Mouse (Mus musculus) stomach, embryonic 14.5 days (tissue): ENCODE results near the gene Gm20498. TPM values are rescaled to one million over a fixed set of nuclear protein-coding genes. Genes with fewer than 3 reads are reported as not detected.
"Not testable (repeated sequence)": the region's sequence is repeated elsewhere in the genome, so short reads cannot be mapped to it uniquely, and the experiment has no call there.

ENCODE experiments used
- ATAC-seq: fragments of 200-750 bp; cut with Nextera tagmentation; 2 replicates; pipeline ENCODE4 v1.8.0; 2017; ENCODE audit warnings: low read depth, moderate TSS enrichment; ENCODE audit not compliant: insufficient number of reproducible peaks, insufficient read depth, low FRiP score
- H3K27ac ChIP-seq: fragments of 300-500 bp; sonication (generic); 2 replicates; pipeline ENCODE4 v1.5.1; 2014; ENCODE audit warnings: mild to moderate bottlenecking, low read length, moderate library complexity, mixed read lengths
- H3K27me3 ChIP-seq: fragments of 300-500 bp; sonication (generic); 2 replicates; pipeline ENCODE4 v1.6.1; 2014; ENCODE audit warnings: low read length, control low read depth, mixed read lengths; ENCODE audit not compliant: control insufficient read depth, insufficient read depth
- H3K36me3 ChIP-seq: fragments of 300-500 bp; sonication (generic); 2 replicates; pipeline ENCODE4 v1.6.1; 2014; ENCODE audit warnings: mild to moderate bottlenecking, control low read depth, low read length, moderate library complexity, mixed read lengths; ENCODE audit not compliant: control insufficient read depth, insufficient read depth
- H3K4me1 ChIP-seq: fragments of 300-500 bp; sonication (generic); 2 replicates; pipeline ENCODE4 v1.6.1; 2014; ENCODE audit warnings: low read length, control low read depth, mixed read lengths; ENCODE audit not compliant: control insufficient read depth, insufficient read depth
- H3K4me2 ChIP-seq: fragments of 300-500 bp; sonication (generic); replicated peaks from 2 replicates; pipeline ENCODE4 v1.6.1; 2014; ENCODE audit warnings: low read depth, low read length, control low read depth
- H3K4me3 ChIP-seq: fragments of 300-500 bp; sonication (generic); 2 replicates; pipeline ENCODE4 v1.5.1; 2014; ENCODE audit warnings: low read depth, low read length, control low read depth
- H3K9ac ChIP-seq: fragments of 300-500 bp; sonication (generic); replicated peaks from 2 replicates; pipeline ENCODE4 v1.6.1; 2014; ENCODE audit warnings: low read depth, mild to moderate bottlenecking, control low read depth, low read length, moderate library complexity, mixed read lengths
- H3K9me3 ChIP-seq: fragments of 300-500 bp; sonication (generic); 2 replicates; pipeline ENCODE4 v1.6.1; 2016; ENCODE audit warnings: low read depth, low read length, control low read depth; ENCODE audit not compliant: control insufficient read depth
- WGBS: fragments of 180-500 bp; shearing (Covaris S2); extraction: QIAGEN DNeasy Blood & Tissue Kit; methylation state at CpG from one replicate; pipeline ENCODE4 v1.1.7; 2014; 5-methylcytosine and 5-hydroxymethylcytosine counted together
- polyA plus RNA-seq: library from polyadenylated mRNA; unstranded; fragments of >200 nt; fragmentation: Nextera tagmentation; extraction: Ambion mirVana; gene quantifications from 2 replicates; pipeline ENCODE4 v1.2.1, GENCODE M21; 2014

Gene Gm20498
- polyA plus RNA-seq: 28.7 and 30.0 TPM in 2 replicates

DNA sequence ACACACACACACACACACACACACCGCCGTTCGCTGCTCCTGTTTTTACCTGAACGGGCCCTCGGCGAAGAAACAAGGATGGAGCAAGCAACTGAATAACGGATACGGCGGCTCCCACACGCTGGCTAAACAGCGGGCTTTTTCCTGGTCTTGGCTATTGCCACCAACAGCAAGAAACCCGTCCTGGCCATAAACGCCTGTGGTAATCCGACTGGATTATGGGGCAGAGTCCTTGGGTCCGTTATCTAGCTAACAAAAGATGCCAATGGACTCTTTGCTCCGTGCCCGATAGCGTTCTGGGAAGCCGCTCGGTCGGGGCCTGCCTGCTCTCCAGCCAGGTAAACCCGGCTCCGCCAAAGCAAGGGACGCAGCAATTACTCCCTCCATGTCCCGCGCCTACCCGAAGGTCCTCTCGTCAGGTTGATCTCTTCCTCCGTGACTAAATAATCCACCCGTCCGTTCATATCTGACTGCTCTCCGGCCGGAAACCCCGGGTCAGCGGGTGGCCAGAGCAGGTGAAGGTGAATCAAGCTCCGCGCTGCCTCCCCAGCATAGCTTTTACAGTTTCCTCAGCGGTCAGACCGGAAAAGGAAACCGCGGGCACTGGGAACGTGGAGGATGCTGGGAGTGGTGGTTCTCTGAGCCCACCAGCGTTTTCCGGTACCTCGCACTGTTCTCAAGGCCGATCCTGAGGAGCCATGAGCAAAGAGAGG, at the start of gene Gm20498, which contains the start of gene Synj2bp:
TSS of gene Gm20498 (minus strand) at position 590 of the 713 bp plus-strand sequence.
TSS of gene Synj2bp (minus strand) at position 596 of the 713 bp plus-strand sequence.
- no peaks in the 10 kb centered on the region for H3K36me3 ChIP-seq
- H3K4me3 ChIP-seq: peak within 1 kb of the TSS; percentile 88
- WGBS: under 1% methylated on average over 46 of the region's 46 CpGs
- peak within 1 kb of the TSS; percentile 60 for H3K9ac ChIP-seq
- no peaks in the 10 kb centered on the region for H3K9me3 ChIP-seq
- H3K27ac ChIP-seq: peak within 1 kb of the TSS; percentile 58; the same call in 1 of the 2 replicates
- peak within 1 kb of the TSS; percentile 53 for H3K4me2 ChIP-seq
- no peaks in the 10 kb centered on the region for H3K4me1 ChIP-seq
- H3K27me3 ChIP-seq: no peaks in the 10 kb centered on the region
- peak; percentile 95 for ATAC-seq

DNA sequence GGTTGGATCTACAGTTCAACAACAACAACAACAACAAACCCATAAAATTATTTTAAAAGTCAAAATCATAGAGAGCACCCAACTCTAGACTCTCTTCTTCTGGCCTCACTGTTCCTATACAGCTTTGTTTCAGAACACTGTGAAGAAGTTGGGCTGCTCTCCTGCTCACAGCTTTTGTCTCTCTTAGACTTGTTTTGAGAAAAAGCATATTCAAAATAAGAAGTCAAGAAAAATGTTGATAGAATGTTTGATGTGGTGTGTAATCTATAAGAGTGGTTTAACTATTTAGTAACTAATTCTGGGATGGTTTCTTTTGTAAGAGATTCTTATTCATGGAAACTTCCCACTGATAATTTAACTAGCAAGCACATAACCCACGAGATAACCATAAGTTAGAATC, 35.7 kb upstream of the Gm20498 start, which contains the start of gene Adam21:
TSS of gene Adam21 (minus strand) at position 101 of the 400 bp plus-strand sequence.
- Histone ChIP-seq H3K4me3 (no peak within 1 kb of the TSS), H3K4me1 (no peaks in the 10 kb centered on the region)
- WGBS: 79% methylated on average over 1 of the region's 1 CpGs

GRCm38 (mm10) chr12:81567931-81568330, 35.2 kb upstream of the Gm20498 start:
- H3K4me3 ChIP-seq: no peak overlapping the region
- no peaks in the 10 kb centered on the region for H3K4me1 ChIP-seq
- H3K36me3 ChIP-seq: no peaks in the 10 kb centered on the region
- H3K9me3 ChIP-seq: no peaks in the 10 kb centered on the region
- no peak overlapping the region for H3K4me2 ChIP-seq
- H3K27me3 ChIP-seq: no peaks in the 10 kb centered on the region
- no peak for ATAC-seq
- WGBS: 87% methylated on average over 5 of the region's 5 CpGs
- no peak overlapping the region for H3K27ac ChIP-seq
- H3K9ac ChIP-seq: no peak overlapping the region

More for the DNA sequence above, 35.7 kb upstream of the Gm20498 start, which contains the start of gene Adam21:
- Histone ChIP-seq H3K9me3 (no peaks in the 10 kb centered on the region), H3K27ac (no peak within 1 kb of the TSS), H3K36me3 (no peaks in the 10 kb centered on the region), H3K27me3 (no peaks in the 10 kb centered on the region), H3K9ac (no peak within 1 kb of the TSS), H3K4me2 (no peak within 1 kb of the TSS)
- no peak for ATAC-seq

DNA sequence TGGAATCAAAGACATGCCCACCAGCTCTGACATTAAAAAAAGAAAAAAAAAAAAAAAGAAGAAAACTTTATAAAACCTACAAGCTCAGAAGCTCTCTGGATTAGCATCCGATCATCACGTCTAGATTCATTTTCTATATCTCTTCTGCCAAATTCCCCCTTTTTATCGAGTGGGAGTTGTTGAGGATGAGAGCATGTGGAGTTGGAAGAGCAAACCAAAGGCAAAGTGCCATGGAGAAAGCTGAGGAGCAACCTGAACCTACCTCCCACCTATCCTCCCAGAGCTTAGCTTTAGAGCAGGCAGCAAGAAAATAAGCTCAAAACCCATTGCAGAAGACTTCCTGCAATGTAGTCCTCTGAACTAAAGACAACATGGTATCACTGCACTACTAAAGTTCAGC, 31.5 kb upstream of the Gm20498 start:
- WGBS: 96% methylated on average over 3 of the region's 3 CpGs
- H3K4me3 ChIP-seq: no peak overlapping the region
- no peak overlapping the region for H3K9ac ChIP-seq
- H3K27me3 ChIP-seq: no peaks in the 10 kb centered on the region
- no peaks in the 10 kb centered on the region for H3K9me3 ChIP-seq
- no peak overlapping the region for H3K4me2 ChIP-seq
- H3K4me1 ChIP-seq: no peaks in the 10 kb centered on the region
- H3K27ac ChIP-seq: no peak overlapping the region
- ATAC-seq: no peak
- no peaks in the 10 kb centered on the region for H3K36me3 ChIP-seq

- 84% methylated on average over 3 of the region's 3 CpGs for WGBS
- H3K4me1 ChIP-seq: no peaks in the 10 kb centered on the region
- no peak for ATAC-seq
These were observed 16.6 kb upstream of the Gm20498 start for GRCm38 (mm10) chr12:81549286-81549685.

GRCm38 (mm10) chr12:81547163-81547562, 14.5 kb upstream of the Gm20498 start:
- H3K36me3 ChIP-seq: no peaks in the 10 kb centered on the region
- H3K4me3 ChIP-seq: no peak overlapping the region
- H3K9me3 ChIP-seq: no peaks in the 10 kb centered on the region
- H3K27ac ChIP-seq: no peak overlapping the region
- no peak for ATAC-seq
- 64% methylated on average over 4 of the region's 4 CpGs for WGBS
- no peaks in the 10 kb centered on the region for H3K27me3 ChIP-seq
- H3K9ac ChIP-seq: no peak overlapping the region
- no peaks in the 10 kb centered on the region for H3K4me1 ChIP-seq
- no peak overlapping the region for H3K4me2 ChIP-seq

More at GRCm38 (mm10) chr12:81549286-81549685, 16.6 kb upstream of the Gm20498 start:
- Histone ChIP-seq H3K27ac (no peak overlapping the region), H3K4me3 (no peak overlapping the region), H3K4me2 (no peak overlapping the region), H3K9ac (no peak overlapping the region), H3K9me3 (no peaks in the 10 kb centered on the region), H3K36me3 (no peaks in the 10 kb centered on the region), H3K27me3 (no peaks in the 10 kb centered on the region)

DNA sequence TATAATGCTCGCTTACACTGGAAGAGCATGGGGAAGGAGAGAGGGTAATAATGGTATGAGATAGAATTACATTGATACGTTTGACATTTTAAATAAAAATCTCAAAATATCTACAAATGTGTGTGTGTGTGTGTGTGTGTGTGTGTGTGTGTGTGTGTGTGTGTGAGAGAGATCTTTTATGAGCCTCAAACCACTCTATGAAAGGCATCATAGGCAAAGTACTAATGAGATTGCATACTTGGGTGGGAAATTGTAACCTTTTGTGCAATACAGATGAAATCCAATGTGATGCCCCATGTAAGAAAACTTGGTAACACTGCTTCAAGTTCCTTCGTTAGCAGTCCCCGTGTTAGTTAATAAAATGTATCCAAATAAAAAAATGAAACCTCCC, 319 bp upstream of the Gm20498 start:
- no peaks in the 10 kb centered on the region for H3K4me1 ChIP-seq
- no peaks in the 10 kb centered on the region for H3K36me3 ChIP-seq
- H3K4me2 ChIP-seq: peak overlapping the region; percentile 53
- H3K4me3 ChIP-seq: peak overlapping the region; percentile 88
- 42% methylated on average over 4 of the region's 4 CpGs for WGBS
- no peak for ATAC-seq
- no peak overlapping the region for H3K27ac ChIP-seq
- no peak overlapping the region; the same call in 1 of the 2 replicates for H3K9ac ChIP-seq
- no peaks in the 10 kb centered on the region for H3K9me3 ChIP-seq
- H3K27me3 ChIP-seq: no peaks in the 10 kb centered on the region

- 75% methylated on average over 8 of the region's 8 CpGs for WGBS
- H3K4me3 ChIP-seq, H3K9me3 ChIP-seq, H3K4me2 ChIP-seq, H3K4me1 ChIP-seq, H3K27ac ChIP-seq, H3K9ac ChIP-seq, H3K36me3 ChIP-seq, ATAC-seq, H3K27me3 ChIP-seq: not testable (repeated sequence)
These were observed 2.1 kb downstream of the Gm20498 start for GRCm38 (mm10) chr12:81530587-81530986.
